Mouse (Mus musculus) MEL (cell line): ENCODE results near the gene Rerg. TPM values are rescaled to one million over a fixed set of nuclear protein-coding genes. Genes with fewer than 3 reads are reported as not detected.

Experiments used
- DNase-seq: peaks from one replicate; pipeline ENCODE4 v3.0.0; 2011; ENCODE audit warnings: low read depth, low spot score
- H3K27ac ChIP-seq: 2 replicates; pipeline ENCODE4 v1.5.1; 2012; ENCODE audit warnings: low read depth, mild to moderate bottlenecking, control low read depth, low read length, moderate library complexity; ENCODE audit not compliant: control insufficient read depth
- H3K27me3 ChIP-seq, 2 experiments: fragments of 150-350 bp in 1 of 2; sonication (generic) in 1 of 2; 2 replicates each; pipeline ENCODE4 v1.6.1; 2012; ENCODE audit warnings: low read length in 2 of 2, mild to moderate bottlenecking in 2 of 2, improper control_type of control experiment in 1 of 2, moderate library complexity in 1 of 2; ENCODE audit not compliant: insufficient read depth in 2 of 2, control insufficient read depth in 1 of 2
- H3K36me3 ChIP-seq, 2 experiments: 2 replicates each; pipeline ENCODE4 v1.6.1; 2012 to 2014; ENCODE audit warnings: low read length in 2 of 2, improper control_type of control experiment in 1 of 2, inconsistent platforms in 1 of 2, mild to moderate bottlenecking in 1 of 2; ENCODE audit not compliant: insufficient read depth in 2 of 2, control insufficient read depth in 1 of 2
- H3K4me1 ChIP-seq, 2 experiments: fragments of 150-350 bp in 1 of 2; sonication (generic) in 1 of 2; 2 replicates each; pipeline ENCODE4 v1.6.1; 2012; ENCODE audit warnings: low read length in 2 of 2, improper control_type of control experiment in 1 of 2, mild to moderate bottlenecking in 1 of 2; ENCODE audit not compliant: insufficient read depth in 2 of 2, control insufficient read depth in 1 of 2
- H3K4me3 ChIP-seq, 2 experiments: fragments of 150-350 bp in 1 of 2; sonication (generic) in 1 of 2; 2 replicates each; pipeline ENCODE4 v1.5.1; 2012; ENCODE audit warnings: low read depth in 2 of 2, low read length in 2 of 2, mild to moderate bottlenecking in 2 of 2, moderate library complexity in 2 of 2, control low read depth in 1 of 2, improper control_type of control experiment in 1 of 2; ENCODE audit not compliant: control insufficient read depth in 1 of 2, insufficient read depth in 1 of 2
- H3K79me2 ChIP-seq: 2 replicates; pipeline ENCODE4 v1.6.1; 2012; ENCODE audit warnings: mild to moderate bottlenecking, low read length, moderate library complexity; ENCODE audit not compliant: control insufficient read depth, poor library complexity, insufficient read depth
- H3K9ac ChIP-seq: 2 replicates; pipeline ENCODE4 v1.6.1; 2012; ENCODE audit warnings: low read depth, mild to moderate bottlenecking, control low read depth, low read length, moderate library complexity; ENCODE audit not compliant: control insufficient read depth, poor library complexity, severe bottlenecking
- H3K9me3 ChIP-seq: fragments of 150-350 bp; sonication (generic); replicated peaks from 2 replicates; pipeline ENCODE4 v1.6.1; 2012; ENCODE audit warnings: mild to moderate bottlenecking, low read length, improper control_type of control experiment, moderate library complexity; ENCODE audit not compliant: insufficient read depth
- BHLHE40 ChIP-seq: IDR thresholded peaks from 2 replicates; pipeline ENCODE4 v1.6.1; 2012; ENCODE audit warnings: low read depth, mild to moderate bottlenecking, inconsistent platforms, low read length, improper control_type of control experiment, borderline replicate concordance
- EP300 ChIP-seq, 2 experiments: IDR thresholded peaks; 2 replicates each; pipeline ENCODE4 v1.6.1; 2011; ENCODE audit warnings: improper control_type of control experiment in 2 of 2, low read length in 2 of 2, low read depth in 1 of 2, mild to moderate bottlenecking in 1 of 2
- ETS1 ChIP-seq: IDR thresholded peaks from 2 replicates; pipeline ENCODE4 v1.6.1; 2012; ENCODE audit warnings: low read depth, mild to moderate bottlenecking, inconsistent platforms, low read length, improper control_type of control experiment, moderate library complexity
- GABPA ChIP-seq: IDR thresholded peaks from 2 replicates; pipeline ENCODE4 v1.6.1; 2012; ENCODE audit warnings: low read depth, mild to moderate bottlenecking, inconsistent platforms, low read length, improper control_type of control experiment, moderate library complexity
- GATA1 ChIP-seq: IDR thresholded peaks from 2 replicates; pipeline ENCODE4 v1.6.1; 2011; ENCODE audit warnings: low read depth, low read length, improper control_type of control experiment
- JUND ChIP-seq: IDR thresholded peaks from 2 replicates; pipeline ENCODE4 v1.6.1; 2011; ENCODE audit warnings: low read depth, mild to moderate bottlenecking, improper control_type of control experiment, low read length
- KAT2A ChIP-seq: conservative IDR thresholded peaks from 2 replicates; pipeline ENCODE4 v1.6.1; 2012; ENCODE audit warnings: low read depth, low read length, improper control_type of control experiment, inconsistent platforms
- MAFK ChIP-seq: IDR thresholded peaks from 2 replicates; pipeline ENCODE4 v1.6.1; 2011; ENCODE audit warnings: low read depth, mild to moderate bottlenecking, low read length, improper control_type of control experiment, borderline replicate concordance
- MAX ChIP-seq: IDR thresholded peaks from 2 replicates; pipeline ENCODE4 v1.6.1; 2011; ENCODE audit warnings: low read length, improper control_type of control experiment
- MXI1 ChIP-seq: IDR thresholded peaks from 2 replicates; pipeline ENCODE4 v1.6.1; 2011; ENCODE audit warnings: mild to moderate bottlenecking, low read depth, low read length, improper control_type of control experiment
- NELFE ChIP-seq: IDR thresholded peaks from 2 replicates; pipeline ENCODE4 v1.6.1; 2011; ENCODE audit warnings: low read depth, low read length, improper control_type of control experiment
- RCOR1 ChIP-seq: IDR thresholded peaks from 2 replicates; pipeline ENCODE4 v1.6.1; 2012; ENCODE audit warnings: low read depth, mild to moderate bottlenecking, inconsistent platforms, low read length, improper control_type of control experiment
- SIN3A ChIP-seq: IDR thresholded peaks from 2 replicates; pipeline ENCODE4 v1.6.1; 2012; ENCODE audit warnings: low read length, improper control_type of control experiment, inconsistent platforms
- SMC3 ChIP-seq: IDR thresholded peaks from 2 replicates; pipeline ENCODE4 v1.6.1; 2011; ENCODE audit warnings: low read depth, low read length, improper control_type of control experiment
- USF1 ChIP-seq: IDR thresholded peaks from 2 replicates; pipeline ENCODE4 v1.6.1; 2014; ENCODE audit warnings: low read depth, mild to moderate bottlenecking, inconsistent platforms, low read length, improper control_type of control experiment, moderate library complexity
- USF2 ChIP-seq, 2 experiments: IDR thresholded peaks; 2 replicates each; pipeline ENCODE4 v1.6.1; 2011 to 2012; ENCODE audit warnings: improper control_type of control experiment in 2 of 2, low read length in 2 of 2, borderline replicate concordance in 1 of 2, inconsistent platforms in 1 of 2, low read depth in 1 of 2, mild to moderate bottlenecking in 1 of 2; ENCODE audit not compliant: insufficient read depth in 1 of 2
- ZC3H11A ChIP-seq: IDR thresholded peaks from 2 replicates; pipeline ENCODE4 v1.6.1; 2012; ENCODE audit warnings: low read depth, mild to moderate bottlenecking, inconsistent platforms, low read length, improper control_type of control experiment
- ZKSCAN1 ChIP-seq: IDR thresholded peaks from 2 replicates; pipeline ENCODE4 v1.6.1; 2012; ENCODE audit warnings: low read depth, mild to moderate bottlenecking, inconsistent platforms, low read length, improper control_type of control experiment, moderate library complexity
- polyA plus RNA-seq, 2 experiments: library from polyadenylated mRNA; stranded (reverse) in 1 of 2; unstranded in 1 of 2; fragments of >175 nt in 1 of 2; fragments of >200 nt in 1 of 2; gene quantifications; 2 replicates each; pipeline versions ENCODE4 v1.2.1 to v1.2.4; 2012; ENCODE audit warnings: low replicate concordance in 2 of 2, low read depth in 1 of 2; ENCODE audit not compliant: insufficient read length in 2 of 2, insufficient read depth in 1 of 2, missing spikeins in 1 of 2
- total RNA-seq: library from RNA; depleted of rRNA; stranded (reverse); fragments of 300-350 nt; gene quantifications from 2 replicates; pipeline ENCODE4 v1.2.3, GENCODE M21; 2012

Gene Rerg
- total and polyA plus RNA-seq, 3 experiments: not detected

DNA sequence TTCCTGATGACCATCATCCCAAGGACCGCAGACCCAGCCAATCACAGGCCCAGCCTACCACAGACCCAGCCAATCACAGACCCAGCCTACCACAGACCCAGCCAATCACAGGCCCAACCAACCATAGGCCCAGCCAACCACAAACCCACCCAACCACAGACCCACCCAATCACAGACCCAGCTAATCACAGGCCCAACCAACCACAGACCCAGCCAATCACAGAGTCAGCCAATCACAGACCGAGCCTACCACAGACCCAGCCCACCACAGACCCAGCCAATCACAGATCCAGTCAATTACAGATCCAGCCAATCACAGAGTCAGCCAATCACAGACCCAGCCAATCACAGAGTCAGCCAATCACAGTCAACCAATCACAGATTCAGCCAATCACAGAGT, 23.4 kb downstream of the Rerg start:
- Histone ChIP-seq H3K36me3 (no peaks in the 10 kb centered on the region), H3K4me3 (no peak overlapping the region), H3K9me3 (no peaks in the 10 kb centered on the region), H3K79me2 (no peaks in the 10 kb centered on the region), H3K9ac (no peak overlapping the region), H3K4me1 (no peaks in the 10 kb centered on the region), H3K27ac (no peak overlapping the region), H3K27me3 (no peaks in the 10 kb centered on the region)
- no peak for DNase-seq
- TF ChIP-seq MAX: no peak
- TF ChIP-seq NELFE: no peak
- TF ChIP-seq ZKSCAN1: no peak
- no peak for TF ChIP-seq GABPA
- TF ChIP-seq SIN3A: no peak
- TF ChIP-seq BHLHE40: no peak
- TF ChIP-seq KAT2A: no peak
- no peak for TF ChIP-seq ZC3H11A
- TF ChIP-seq MAFK: no peak
- no peak for TF ChIP-seq USF2 (IDR thresholded peaks at IDR 0.05; ENCODE audit: borderline replicate concordance in 1 of 2, insufficient read depth in 1 of 2, low read depth in 1 of 2, low read length in 2 of 2)

DNA sequence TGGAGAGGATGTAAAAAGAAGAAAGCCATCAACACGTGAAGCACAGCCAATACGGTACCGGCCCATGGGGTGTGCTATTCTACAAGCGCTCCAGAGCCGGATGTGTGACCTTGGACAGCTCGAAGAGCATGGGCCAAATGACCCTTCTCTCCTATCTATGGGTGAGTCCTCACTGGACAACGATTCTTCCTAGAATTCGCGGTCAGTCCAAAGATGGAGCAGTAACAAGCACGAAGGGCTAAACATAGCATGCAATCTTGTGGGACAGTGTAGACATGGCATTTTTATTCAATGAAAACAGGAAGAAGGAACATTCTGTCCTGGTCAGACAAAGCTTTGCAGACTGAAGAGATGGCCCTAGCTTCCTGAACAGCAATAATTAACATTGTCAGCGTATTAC, 24.7 kb downstream of the Rerg start:
- Histone ChIP-seq H3K4me1 (no peaks in the 10 kb centered on the region), H3K27me3 (no peaks in the 10 kb centered on the region), H3K9me3 (no peaks in the 10 kb centered on the region), H3K36me3 (no peaks in the 10 kb centered on the region), H3K27ac (no peak overlapping the region), H3K4me3 (no peak overlapping the region), H3K79me2 (no peaks in the 10 kb centered on the region), H3K9ac (no peak overlapping the region)
- no peak for DNase-seq
- TF ChIP-seq EP300 (IDR thresholded peaks at IDR 0.05; ENCODE audit: low read depth in 1 of 2, low read length in 2 of 2) (no peak), RCOR1 (no peak), ZC3H11A (no peak), MXI1 (no peak), SMC3 (no peak), USF1 (no peak), ETS1 (no peak), JUND (no peak), GATA1 (no peak)
- TF ChIP-seq, all 39 proteins: peak for 0
